Mouse (Mus musculus): ENCODE data around the gene Ntf3. TPM values are rescaled to one million over a fixed set of nuclear protein-coding genes. Genes with fewer than 3 reads are reported as not detected.

Ntf3 gene
- total and polyA plus RNA-seq, 2 experiments from 2014 or later = 14.1 to 14.4 TPM

DNA sequence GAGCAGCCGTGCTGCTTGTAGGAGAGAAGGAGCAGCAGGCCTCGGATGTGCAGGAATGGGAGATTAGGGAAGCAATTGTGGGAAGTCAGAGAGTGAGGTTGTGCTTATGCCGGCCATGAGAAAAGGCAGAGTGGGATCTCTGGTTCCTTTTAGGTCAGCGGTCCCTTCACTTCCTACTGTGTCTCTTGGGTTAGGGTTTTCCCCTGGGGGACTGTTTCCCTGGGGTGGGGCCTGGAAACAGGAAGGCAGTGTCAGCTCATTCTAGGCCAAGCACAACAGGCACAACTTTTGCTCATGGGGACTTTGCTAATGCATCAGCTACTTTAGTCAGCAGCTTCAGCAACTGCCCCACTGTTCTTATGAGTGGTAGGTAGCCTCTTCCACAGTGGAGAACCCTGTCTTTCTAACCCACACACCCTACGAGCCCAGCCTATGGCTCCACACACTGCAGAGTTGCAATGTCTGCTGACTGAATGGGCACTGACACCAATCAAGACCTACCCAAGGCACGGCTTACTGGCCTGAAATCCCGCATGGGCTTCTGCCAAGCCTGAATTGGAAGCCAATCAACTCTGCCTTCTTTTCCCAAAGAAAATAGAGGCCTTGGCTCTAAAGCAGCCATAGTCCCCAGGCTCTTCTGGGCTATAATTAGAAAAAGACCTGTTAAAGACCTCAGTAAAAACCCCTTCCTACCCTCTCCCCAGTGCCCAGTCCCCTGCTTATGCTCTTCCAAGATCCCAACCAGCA, 60.5 kb downstream of the Ntf3 start:
- H3K4me2 ChIP-seq (ENCODE audit: low read depth) = no peak overlapping the region
- 62% methylated on average over 7 of the region's 7 CpGs for WGBS
- no peaks in the 10 kb centered on the region for H3K27me3 ChIP-seq (ENCODE audit: insufficient read depth, low read length)
- DNase-seq (peak; percentile 63), ATAC-seq (peak; percentile 78)
- no peak for TF ChIP-seq CTCF (IDR thresholded peaks at IDR 0.05; ENCODE audit: low read depth)
- H3K36me3 ChIP-seq (ENCODE audit: insufficient read depth) = no peaks in the 10 kb centered on the region
- H3K9me3 ChIP-seq (ENCODE audit: low read length) = no peaks in the 10 kb centered on the region
- no peak overlapping the region for H3K9ac ChIP-seq
- H3K4me1 ChIP-seq (ENCODE audit: insufficient read depth) = no peaks in the 10 kb centered on the region
- no peak overlapping the region for H3K4me3 ChIP-seq (ENCODE audit: low read depth, low read length)
- no peak overlapping the region for H3K27ac ChIP-seq (ENCODE audit: low read depth, low read length)

DNA sequence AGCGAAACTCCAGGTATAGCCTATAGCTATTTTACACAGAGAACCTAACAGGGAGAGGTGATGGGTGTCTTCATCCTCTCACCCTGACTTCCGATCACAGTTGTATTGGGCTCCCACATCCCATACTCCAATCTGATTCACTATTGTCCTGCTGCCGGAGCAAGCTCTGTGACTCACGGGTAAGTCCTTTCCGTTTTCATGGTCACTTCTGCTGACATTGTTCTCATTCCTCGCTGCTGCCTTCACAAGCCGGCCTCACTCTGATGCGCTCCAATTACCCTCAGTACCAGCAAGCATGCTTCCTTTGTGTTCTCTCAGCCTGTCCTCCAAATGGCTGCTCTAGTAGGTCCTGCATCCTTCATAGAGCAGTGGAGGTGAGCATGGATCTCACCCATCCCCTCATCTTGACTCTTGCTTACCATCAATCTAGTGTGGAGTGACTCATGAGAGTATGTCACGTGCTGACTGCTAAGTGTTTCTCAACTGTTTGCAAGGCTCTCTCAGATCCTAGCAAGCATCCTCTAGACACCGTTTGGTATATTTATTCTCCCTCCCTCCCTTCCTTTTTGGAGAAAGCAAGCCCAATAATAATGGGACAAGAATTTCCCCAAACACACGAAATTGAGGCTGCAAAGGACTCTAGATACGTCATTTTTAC, 61.5 kb downstream of the Ntf3 start:
- Histone ChIP-seq H3K9ac (no peak overlapping the region), H3K27ac (ENCODE audit: low read depth, low read length) (no peak overlapping the region), H3K36me3 (ENCODE audit: insufficient read depth) (no peaks in the 10 kb centered on the region), H3K9me3 (ENCODE audit: low read length) (no peaks in the 10 kb centered on the region), H3K4me3 (ENCODE audit: low read depth, low read length) (no peak overlapping the region), H3K27me3 (ENCODE audit: insufficient read depth, low read length) (no peaks in the 10 kb centered on the region), H3K4me1 (ENCODE audit: insufficient read depth) (no peaks in the 10 kb centered on the region), H3K4me2 (ENCODE audit: low read depth) (no peak overlapping the region)
- TF ChIP-seq CTCF (IDR thresholded peaks at IDR 0.05; ENCODE audit: low read depth) = no peak
- 81% methylated on average over 12 of the region's 12 CpGs for WGBS
- ATAC-seq (no peak), DNase-seq (no peak)

DNA sequence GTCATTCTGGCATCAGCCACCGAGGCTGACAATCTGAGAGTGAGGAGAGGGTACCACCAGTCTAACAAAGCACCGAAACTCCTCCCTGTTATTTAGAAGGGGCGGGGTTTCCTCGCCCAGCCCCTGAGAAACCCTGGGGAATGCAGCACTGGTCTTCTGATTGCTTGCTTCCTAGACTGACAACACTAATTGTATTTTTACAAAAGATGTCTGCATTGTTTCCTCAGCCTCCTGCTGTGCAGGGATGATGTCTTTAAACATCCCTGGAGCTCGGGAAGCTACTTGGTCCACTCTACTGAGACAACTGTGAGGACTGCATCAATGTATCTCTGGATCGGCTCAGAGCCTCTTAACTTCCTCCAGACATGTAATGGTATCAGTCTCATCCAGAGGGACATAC, 64.1 kb downstream of the Ntf3 start:
- Histone ChIP-seq H3K4me3 (ENCODE audit: low read depth, low read length) (no peak overlapping the region), H3K27ac (ENCODE audit: low read depth, low read length) (no peak overlapping the region), H3K4me1 (ENCODE audit: insufficient read depth) (no peaks in the 10 kb centered on the region), H3K27me3 (ENCODE audit: insufficient read depth, low read length) (no peaks in the 10 kb centered on the region), H3K36me3 (ENCODE audit: insufficient read depth) (no peaks in the 10 kb centered on the region), H3K9ac (no peak overlapping the region), H3K9me3 (ENCODE audit: low read length) (no peaks in the 10 kb centered on the region), H3K4me2 (ENCODE audit: low read depth) (no peak overlapping the region)
- DNase-seq (no peak), ATAC-seq (no peak)
- no peak for TF ChIP-seq CTCF (IDR thresholded peaks at IDR 0.05; ENCODE audit: low read depth)
- 71% methylated on average over 6 of the region's 6 CpGs for WGBS

DNA sequence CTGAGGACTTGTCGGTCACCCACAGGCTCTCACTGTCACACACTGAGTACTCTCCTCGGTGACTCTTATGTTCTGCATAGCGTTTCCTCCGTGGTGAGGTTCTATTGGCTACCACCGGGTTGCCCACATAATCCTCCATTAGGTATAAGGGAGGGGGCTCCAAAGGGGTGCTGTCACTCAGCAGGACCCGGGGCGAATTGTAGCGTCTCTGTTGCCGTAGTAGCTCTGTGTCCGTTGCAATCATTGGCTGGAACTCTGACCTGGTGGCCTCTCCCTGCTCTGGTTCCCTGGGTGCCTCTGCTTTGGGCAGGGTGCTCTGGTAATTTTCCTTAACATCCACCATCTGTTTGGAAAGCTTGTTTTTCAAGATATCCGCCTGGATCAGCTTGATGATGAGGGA, 64.7 kb downstream of the Ntf3 start:
- no peak for DNase-seq

DNA sequence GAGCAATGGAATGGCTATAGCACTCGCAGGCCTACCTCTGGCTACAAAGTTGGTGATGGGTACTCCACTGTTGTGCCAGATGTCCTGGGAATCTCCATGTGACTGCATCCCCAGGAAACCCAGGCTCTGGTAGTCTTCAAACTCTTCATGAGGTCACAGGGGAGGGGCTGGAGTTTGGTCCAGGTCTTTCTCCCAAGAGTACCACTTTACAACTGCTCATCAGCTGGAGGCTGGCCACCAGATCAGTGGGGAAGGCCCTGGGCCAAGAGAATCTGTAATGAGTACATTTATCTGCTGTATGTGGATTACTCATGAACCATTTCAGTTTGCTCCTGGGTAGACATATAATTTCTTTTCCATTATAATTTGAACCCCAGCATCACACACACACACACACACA, 66.1 kb downstream of the Ntf3 start:
- ATAC-seq (no peak), DNase-seq (no peak)
- no peaks in the 10 kb centered on the region for H3K36me3 ChIP-seq (ENCODE audit: insufficient read depth)
- H3K9ac ChIP-seq = no peak overlapping the region
- no peaks in the 10 kb centered on the region for H3K4me1 ChIP-seq (ENCODE audit: insufficient read depth)
- WGBS = 100% methylated on average over 1 of the region's 1 CpGs
- no peak overlapping the region for H3K4me2 ChIP-seq (ENCODE audit: low read depth)
- H3K27ac ChIP-seq (ENCODE audit: low read depth, low read length) = no peak overlapping the region
- no peak overlapping the region for H3K4me3 ChIP-seq (ENCODE audit: low read depth, low read length)
- TF ChIP-seq CTCF (IDR thresholded peaks at IDR 0.05; ENCODE audit: low read depth) = no peak
- H3K9me3 ChIP-seq (ENCODE audit: low read length) = no peaks in the 10 kb centered on the region
- H3K27me3 ChIP-seq (ENCODE audit: insufficient read depth, low read length) = no peaks in the 10 kb centered on the region

More for the DNA sequence above, 64.7 kb downstream of the Ntf3 start:
- 88% methylated on average over 11 of the region's 11 CpGs for WGBS
- Histone ChIP-seq H3K27ac (ENCODE audit: low read depth, low read length) (no peak overlapping the region), H3K9me3 (ENCODE audit: low read length) (no peaks in the 10 kb centered on the region), H3K27me3 (ENCODE audit: insufficient read depth, low read length) (no peaks in the 10 kb centered on the region), H3K9ac (no peak overlapping the region), H3K4me3 (ENCODE audit: low read depth, low read length) (no peak overlapping the region), H3K4me1 (ENCODE audit: insufficient read depth) (no peaks in the 10 kb centered on the region), H3K36me3 (ENCODE audit: insufficient read depth) (no peaks in the 10 kb centered on the region), H3K4me2 (ENCODE audit: low read depth) (no peak overlapping the region)
- no peak for ATAC-seq
- no peak for TF ChIP-seq CTCF (IDR thresholded peaks at IDR 0.05; ENCODE audit: low read depth)

DNA sequence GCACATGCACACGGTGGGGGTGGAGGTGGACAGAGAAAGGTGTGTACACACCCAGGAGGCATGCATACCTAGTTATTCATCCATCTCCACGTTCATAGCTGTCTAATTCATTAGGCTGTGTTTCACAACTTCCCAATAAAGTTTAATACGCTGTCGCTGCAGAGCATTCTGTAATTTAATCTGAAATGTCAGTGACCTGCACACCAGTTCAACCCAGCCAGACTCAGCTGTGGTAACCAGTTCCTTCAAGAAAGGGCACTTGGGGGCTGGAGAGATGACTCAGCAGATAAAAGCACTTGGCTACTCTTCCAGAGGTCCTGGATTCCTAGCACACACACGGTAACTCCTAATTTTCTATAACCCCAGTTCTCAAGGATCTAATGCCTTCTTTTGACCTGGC, 69.2 kb downstream of the Ntf3 start:
- no peaks in the 10 kb centered on the region for H3K4me1 ChIP-seq (ENCODE audit: insufficient read depth)
- no peak for DNase-seq
- H3K27ac ChIP-seq (ENCODE audit: low read depth, low read length) = no peak overlapping the region
- no peaks in the 10 kb centered on the region for H3K9me3 ChIP-seq (ENCODE audit: low read length)
- no peaks in the 10 kb centered on the region for H3K36me3 ChIP-seq (ENCODE audit: insufficient read depth)
- ATAC-seq = no peak
- WGBS = 85% methylated on average over 5 of the region's 5 CpGs
- H3K4me3 ChIP-seq (ENCODE audit: low read depth, low read length) = no peak overlapping the region
- H3K9ac ChIP-seq = no peak overlapping the region
- TF ChIP-seq CTCF (IDR thresholded peaks at IDR 0.05; ENCODE audit: low read depth) = no peak
- H3K4me2 ChIP-seq (ENCODE audit: low read depth) = no peak overlapping the region
- H3K27me3 ChIP-seq (ENCODE audit: insufficient read depth, low read length) = no peaks in the 10 kb centered on the region

DNA sequence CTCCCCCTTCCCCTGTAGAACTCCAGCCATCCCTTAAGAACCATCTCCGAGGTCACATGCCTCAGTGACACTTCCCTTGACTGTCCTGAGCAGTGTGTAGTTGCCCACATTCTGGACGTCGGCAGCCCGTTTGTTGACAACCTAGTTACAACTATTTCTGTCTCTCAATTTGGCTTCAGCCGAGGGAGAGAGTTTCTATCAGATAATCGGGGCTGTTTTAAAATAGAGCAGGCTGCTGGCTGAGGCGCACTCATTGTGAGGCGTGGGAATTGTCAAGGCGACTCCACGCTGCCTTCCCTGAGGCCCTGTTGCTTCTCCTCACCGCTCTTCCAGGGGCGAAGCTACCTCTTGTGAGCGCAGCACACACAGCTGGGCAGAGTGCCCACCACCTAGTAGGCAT, 70.6 kb downstream of the Ntf3 start:
- Histone ChIP-seq H3K9me3 (ENCODE audit: low read length) (no peaks in the 10 kb centered on the region), H3K9ac (no peak overlapping the region), H3K36me3 (ENCODE audit: insufficient read depth) (no peaks in the 10 kb centered on the region), H3K4me1 (ENCODE audit: insufficient read depth) (no peaks in the 10 kb centered on the region), H3K27ac (ENCODE audit: low read depth, low read length) (no peak overlapping the region), H3K27me3 (ENCODE audit: insufficient read depth, low read length) (no peaks in the 10 kb centered on the region), H3K4me2 (ENCODE audit: low read depth) (no peak overlapping the region), H3K4me3 (ENCODE audit: low read depth, low read length) (no peak overlapping the region)
- DNase-seq (peak; percentile 18), ATAC-seq (peak; percentile 29; the same call in 1 of the 2 replicates)
- 56% methylated on average over 13 of the region's 13 CpGs for WGBS
- no peak for TF ChIP-seq CTCF (IDR thresholded peaks at IDR 0.05; ENCODE audit: low read depth)

All from forebrain, postnatal 0 days (tissue).